Mouse (Mus musculus) forebrain, embryonic 14.5 days (tissue): Measurements from ENCODE around the gene Pgc. TPM values are rescaled to one million over a fixed set of nuclear protein-coding genes. Genes with fewer than 3 reads are reported as not detected.

Experiments
- ATAC-seq: fragments of 200-750 bp; cut with Nextera tagmentation; 2 replicates; pipeline ENCODE4 v1.8.0; 2017; ENCODE audit warnings: mild to moderate bottlenecking, moderate library complexity
- DNase-seq: peaks from one replicate; pipeline ENCODE4 v3.0.0-alpha.2; 2015; ENCODE audit warnings: low spot score
- H3K27ac ChIP-seq: fragments of 300-500 bp; sonication (generic); 2 replicates; pipeline ENCODE4 v1.5.1; 2014; ENCODE audit warnings: low read depth, mild to moderate bottlenecking, control low read depth, low read length, moderate library complexity
- H3K27me3 ChIP-seq: fragments of 300-500 bp; sonication (generic); replicated peaks from 2 replicates; pipeline ENCODE4 v1.6.1; 2014; ENCODE audit warnings: low read length, control low read depth, mixed read lengths; ENCODE audit not compliant: control insufficient read depth, insufficient read depth
- H3K36me3 ChIP-seq: fragments of 300-500 bp; sonication (generic); 2 replicates; pipeline ENCODE4 v1.6.1; 2014; ENCODE audit warnings: low read length, control low read depth; ENCODE audit not compliant: control insufficient read depth, insufficient read depth
- H3K4me1 ChIP-seq: fragments of 300-500 bp; sonication (generic); 2 replicates; pipeline ENCODE4 v1.6.1; 2014; ENCODE audit warnings: antibody characterized with exemption, low read length, control low read depth; ENCODE audit not compliant: control insufficient read depth, insufficient read depth
- H3K4me2 ChIP-seq: fragments of 300-500 bp; sonication (generic); 2 replicates; pipeline ENCODE4 v1.6.1; 2014; ENCODE audit warnings: mild to moderate bottlenecking, control low read depth, low read length
- H3K4me3 ChIP-seq: fragments of 300-500 bp; sonication (generic); 2 replicates; pipeline ENCODE4 v1.5.1; 2014; ENCODE audit warnings: low read depth, low read length, control low read depth
- H3K9ac ChIP-seq: fragments of 300-500 bp; sonication (generic); 2 replicates; pipeline ENCODE4 v1.6.1; 2014; ENCODE audit warnings: mild to moderate bottlenecking, low read length, control low read depth, moderate library complexity
- H3K9me3 ChIP-seq: fragments of 300-500 bp; sonication (generic); replicated peaks from 2 replicates; pipeline ENCODE4 v1.6.1; 2016; ENCODE audit warnings: low read length, control low read depth, mixed read lengths; ENCODE audit not compliant: control insufficient read depth
- WGBS: fragments of 180-500 bp; shearing (Covaris S2); extraction: QIAGEN DNeasy Blood & Tissue Kit; methylation state at CpG from one replicate; pipeline ENCODE4 v1.1.7; 2014; 5-methylcytosine and 5-hydroxymethylcytosine counted together
- polyA plus RNA-seq: library from polyadenylated mRNA; unstranded; fragments of >200 nt; fragmentation: Nextera tagmentation; extraction: Ambion mirVana; gene quantifications from 2 replicates; pipeline ENCODE4 v1.2.1, GENCODE M21; 2014

Pgc gene
- polyA plus RNA-seq, 1 experiment from 2014 or later: not detected

DNA sequence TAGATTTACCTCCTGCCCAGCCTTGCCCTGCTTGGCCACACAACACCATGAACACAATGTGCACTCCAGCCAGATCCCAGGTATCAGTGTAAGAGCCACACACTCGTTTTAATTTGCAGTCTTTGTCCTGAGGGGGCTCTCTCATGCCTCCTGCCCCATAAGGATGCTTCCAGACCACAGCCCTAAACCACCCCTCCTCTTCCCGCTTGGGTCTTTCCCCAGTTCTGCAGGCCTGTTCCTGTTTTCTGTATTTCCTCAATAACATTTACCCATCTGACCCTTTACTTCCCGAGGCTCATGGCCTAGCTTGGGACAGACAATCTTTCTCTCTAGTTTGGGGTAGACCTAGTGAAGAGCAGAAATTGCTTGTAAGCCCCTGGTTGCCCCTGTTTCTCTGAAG, 11.6 kb upstream of the Pgc start:
- Histone ChIP-seq H3K27me3 (no peaks in the 10 kb centered on the region), H3K9ac (no peak overlapping the region), H3K4me2 (no peak overlapping the region), H3K4me3 (no peak overlapping the region), H3K27ac (no peak overlapping the region), H3K36me3 (no peaks in the 10 kb centered on the region), H3K9me3 (no peaks in the 10 kb centered on the region), H3K4me1 (no peaks in the 10 kb centered on the region)
- ATAC-seq (no peak), DNase-seq (no peak)
- 67% methylated on average over 3 of the region's 3 CpGs for WGBS

DNA sequence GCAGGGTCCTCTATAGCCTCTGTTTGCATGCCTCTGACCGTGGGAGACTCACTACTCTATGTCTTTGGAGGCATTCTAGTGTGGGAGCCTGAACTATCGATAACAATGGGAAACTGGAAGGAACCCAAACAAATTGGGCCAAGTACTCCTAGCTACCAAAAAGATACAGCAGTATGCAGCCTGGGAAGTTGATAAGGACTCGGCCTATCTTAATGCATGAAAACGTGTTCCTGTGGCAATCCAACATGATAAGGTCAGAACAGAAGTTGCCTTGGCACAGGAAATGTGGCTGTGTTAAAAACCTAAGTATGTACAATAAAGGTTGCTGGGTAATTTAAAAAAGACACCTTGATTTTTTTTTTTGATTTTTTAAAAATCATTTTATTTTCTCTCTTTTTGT, 5.5 kb upstream of the Pgc start:
- DNase-seq: no peak
- H3K27me3 ChIP-seq: no peaks in the 10 kb centered on the region

DNA sequence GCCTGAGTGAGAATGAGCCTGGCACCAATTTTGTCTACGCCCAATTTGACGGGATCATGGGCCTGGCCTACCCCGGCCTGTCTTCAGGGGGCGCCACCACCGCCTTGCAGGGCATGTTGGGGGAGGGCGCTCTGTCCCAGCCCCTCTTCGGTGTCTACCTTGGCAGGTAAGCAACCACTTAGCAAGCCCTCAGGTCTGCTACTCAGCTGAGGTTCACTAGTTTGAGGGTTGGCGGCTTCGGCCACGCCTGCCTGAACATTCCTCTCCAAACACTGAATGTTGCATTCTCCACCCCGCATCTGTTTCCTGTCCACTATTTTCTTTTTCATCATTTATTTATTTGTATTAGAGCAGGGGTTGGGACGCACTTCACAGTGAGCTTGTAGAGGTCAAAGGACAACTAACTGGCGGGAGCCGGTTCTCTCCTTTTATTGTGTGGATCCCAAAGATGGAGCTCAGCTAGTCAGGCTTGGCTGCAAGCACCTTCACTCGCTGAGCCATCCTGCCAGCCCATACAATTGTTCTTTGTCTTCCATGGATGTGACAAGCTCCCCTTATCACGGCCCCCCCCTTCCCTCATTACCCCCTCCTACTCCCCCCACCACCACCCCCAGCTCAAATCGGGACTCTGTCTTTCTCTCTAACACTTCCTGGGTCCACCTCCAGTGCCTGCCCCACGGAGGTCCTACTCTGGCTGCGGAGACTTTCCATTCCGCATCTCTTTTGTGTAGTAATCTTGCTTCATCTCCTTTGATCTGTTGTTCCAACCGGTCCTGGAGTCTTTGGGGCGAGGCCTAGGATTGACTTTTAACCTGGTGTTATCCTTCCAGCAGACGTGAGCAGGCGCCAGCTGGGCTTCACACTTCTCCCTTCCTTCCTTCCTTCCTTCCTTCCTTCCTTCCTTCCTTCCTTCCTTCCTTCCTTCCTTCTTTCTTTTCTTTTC, 4.3 kb downstream of the Pgc start:
- Histone ChIP-seq H3K9me3 (no peaks in the 10 kb centered on the region), H3K36me3 (no peaks in the 10 kb centered on the region), H3K4me3 (no peak overlapping the region), H3K27ac (no peak overlapping the region), H3K9ac (no peak overlapping the region), H3K4me2 (no peak overlapping the region), H3K4me1 (no peaks in the 10 kb centered on the region), H3K27me3 (no peaks in the 10 kb centered on the region)
- ATAC-seq (no peak), DNase-seq (no peak)
- 51% methylated on average over 24 of the region's 24 CpGs for WGBS

More for the DNA sequence above, 5.5 kb upstream of the Pgc start:
- Histone ChIP-seq H3K36me3 (no peaks in the 10 kb centered on the region), H3K4me2 (no peak overlapping the region), H3K4me3 (no peak overlapping the region), H3K9me3 (no peaks in the 10 kb centered on the region), H3K9ac (no peak overlapping the region), H3K27ac (no peak overlapping the region), H3K4me1 (no peaks in the 10 kb centered on the region)
- 90% methylated on average over 4 of the region's 4 CpGs for WGBS
- no peak for ATAC-seq

DNA sequence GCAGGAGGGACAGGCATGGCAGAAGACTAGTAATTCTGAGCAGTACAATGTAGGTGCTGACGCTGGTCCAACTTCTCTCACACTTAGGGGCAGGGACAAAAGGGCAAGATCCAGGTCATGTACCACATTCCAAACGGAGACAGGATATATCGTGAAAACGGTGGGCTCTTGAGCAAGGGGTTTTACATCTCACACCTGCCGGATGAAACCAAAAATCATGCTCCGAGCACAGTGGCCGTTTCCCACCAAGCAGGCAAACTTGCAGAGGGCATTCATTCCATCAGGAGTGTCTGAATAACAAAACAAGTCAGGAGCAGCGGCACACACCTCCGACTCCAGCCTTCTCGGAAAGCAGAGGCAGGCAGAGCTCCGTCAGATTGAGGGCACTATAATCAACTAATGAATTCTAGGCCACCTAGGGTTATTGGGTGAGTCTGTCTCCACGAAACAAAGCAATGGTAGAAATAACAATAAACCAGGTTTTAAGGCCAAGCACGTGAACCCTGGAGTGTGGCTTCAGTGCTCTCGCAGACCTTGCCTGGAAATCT, 9.0 kb downstream of the Pgc start:
- DNase-seq (no peak), ATAC-seq (no peak)
- no peaks in the 10 kb centered on the region for H3K9me3 ChIP-seq
- no peaks in the 10 kb centered on the region for H3K36me3 ChIP-seq
- no peak overlapping the region for H3K27ac ChIP-seq
- H3K9ac ChIP-seq: no peak overlapping the region
- 79% methylated on average over 14 of the region's 14 CpGs for WGBS
- peaks cover 28% of the 10 kb centered on the region for H3K27me3 ChIP-seq
- no peak overlapping the region for H3K4me2 ChIP-seq
- H3K4me3 ChIP-seq: no peak overlapping the region
- H3K4me1 ChIP-seq: peaks cover 2% of the 10 kb centered on the region

DNA sequence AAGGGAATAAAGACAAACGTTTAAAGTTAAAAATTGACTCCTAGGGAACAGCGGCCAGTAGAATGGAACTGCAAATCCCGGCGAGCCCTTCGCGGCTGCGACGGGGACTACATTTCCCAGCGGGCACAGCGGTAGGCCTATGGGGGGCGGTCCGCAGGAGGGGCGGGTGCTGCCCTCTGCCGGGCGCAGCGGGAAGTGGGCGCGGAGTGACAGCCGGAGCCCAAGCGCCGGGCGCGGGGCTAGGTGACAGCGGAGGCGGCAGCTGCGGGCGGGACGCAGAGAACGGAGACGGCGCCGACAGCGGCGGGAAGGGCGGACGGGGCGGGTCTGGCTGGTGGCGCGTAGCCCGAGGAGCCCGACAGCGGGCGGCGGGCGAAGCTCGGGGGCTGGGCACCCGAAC, 10.2 kb downstream of the Pgc start, which contains the start of gene Tfeb:
TSS of gene Tfeb (plus strand) at position 175 of the 400 bp plus-strand sequence.
- Histone ChIP-seq H3K9me3 (no peaks in the 10 kb centered on the region), H3K4me2 (peak within 1 kb of the TSS; percentile 95), H3K4me1 (peaks cover 2% of the 10 kb centered on the region), H3K4me3 (peak within 1 kb of the TSS; percentile 53), H3K36me3 (no peaks in the 10 kb centered on the region), H3K9ac (peak within 1 kb of the TSS; percentile 58), H3K27ac (no peak within 1 kb of the TSS), H3K27me3 (peaks cover 28% of the 10 kb centered on the region)
- WGBS: under 1% methylated on average over 45 of the region's 47 CpGs
- ATAC-seq (peak; percentile 93), DNase-seq (peak; percentile 95)

DNA sequence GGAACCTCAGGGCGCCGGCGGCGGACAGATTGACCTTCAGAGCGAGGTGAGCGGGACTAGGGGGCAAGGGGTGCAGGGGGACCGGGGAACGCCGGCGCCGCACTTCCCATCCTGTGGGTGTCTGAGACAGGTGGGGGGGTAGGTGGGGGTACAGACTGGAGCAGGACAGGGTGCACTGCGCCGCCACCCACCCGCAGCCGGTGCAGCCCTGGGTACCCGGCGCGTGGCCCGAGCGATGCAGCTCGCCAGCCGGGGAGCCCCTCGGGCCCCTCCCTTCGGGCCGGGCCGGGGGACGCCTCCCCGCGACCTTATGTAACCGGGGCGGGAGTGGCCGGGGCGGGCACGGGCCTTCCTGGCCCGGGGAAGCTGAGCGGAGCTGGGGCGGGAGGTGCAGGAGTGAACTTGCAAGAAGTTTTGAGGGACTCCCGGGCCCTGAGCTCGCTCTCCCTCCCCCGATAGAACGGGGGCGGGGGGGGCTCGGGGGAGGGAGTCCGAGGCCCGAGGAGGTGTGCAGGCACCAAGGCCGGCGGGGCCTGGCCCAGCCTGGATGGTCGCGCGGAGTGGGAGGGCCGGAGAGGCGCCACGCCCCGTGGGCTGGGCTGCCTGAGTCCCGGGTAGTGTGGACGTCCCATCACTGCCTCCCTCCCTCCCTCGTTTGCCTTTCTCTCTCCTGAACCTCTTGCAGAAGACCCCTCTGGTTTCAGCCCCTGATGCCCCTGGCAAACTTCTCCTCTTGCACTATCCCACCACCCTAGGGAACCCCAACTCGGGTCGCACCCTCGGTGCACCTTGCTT, 10.8 kb downstream of the Pgc start:
- Histone ChIP-seq H3K4me2 (peak overlapping the region; percentile 95), H3K9ac (peak overlapping the region; percentile 58), H3K27me3 (peaks cover 28% of the 10 kb centered on the region), H3K9me3 (no peaks in the 10 kb centered on the region), H3K4me3 (peak overlapping the region; percentile 53), H3K36me3 (no peaks in the 10 kb centered on the region), H3K4me1 (peaks cover 2% of the 10 kb centered on the region), H3K27ac (no peak overlapping the region)
- DNase-seq: peak; percentile 40
- WGBS: 2% methylated on average over 34 of the region's 60 CpGs
- ATAC-seq: peak; percentile 75

DNA sequence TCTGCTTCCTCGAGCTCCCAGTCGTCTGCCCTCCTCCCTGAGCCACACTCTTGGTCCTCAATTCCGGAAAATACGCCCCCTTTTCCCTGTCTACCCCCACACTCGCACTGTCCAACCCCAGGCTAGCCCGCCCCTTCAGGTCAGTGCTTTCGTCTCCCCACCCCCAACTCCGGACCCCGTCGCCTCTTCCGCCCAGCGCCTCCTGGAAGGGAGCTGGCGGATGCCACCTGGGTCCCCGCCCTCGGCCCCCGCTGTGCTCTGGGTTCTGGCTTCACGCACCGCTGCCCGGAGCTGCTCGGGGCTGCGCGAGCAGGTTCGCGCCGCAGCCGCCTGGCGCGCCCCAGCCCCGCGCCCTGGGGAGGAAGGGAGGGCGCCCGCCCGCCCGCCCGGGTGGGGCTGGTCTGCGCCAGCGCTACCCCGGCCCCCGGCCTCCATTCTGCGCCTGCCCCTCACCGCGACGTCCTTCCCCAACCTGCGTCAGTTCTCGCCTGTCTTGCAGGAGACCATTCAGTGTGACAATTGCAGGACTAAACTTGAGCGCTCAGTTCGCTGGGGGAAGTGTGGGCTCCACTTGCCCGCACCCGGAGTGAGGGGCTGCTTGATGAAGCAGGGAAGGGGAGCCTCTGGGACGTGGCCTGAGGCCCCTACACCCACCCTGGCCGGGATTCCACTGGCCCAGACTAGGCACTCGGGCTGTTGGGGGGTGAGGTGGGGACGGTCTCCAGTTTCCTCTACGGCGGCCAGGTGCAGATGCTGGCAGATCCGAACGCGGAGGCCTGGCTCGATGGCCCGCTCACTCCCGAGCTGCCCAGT, 11.6 kb downstream of the Pgc start:
- Histone ChIP-seq H3K27me3 (peaks cover 28% of the 10 kb centered on the region), H3K27ac (no peak overlapping the region), H3K9ac (peak overlapping the region; percentile 58), H3K4me3 (peak overlapping the region; percentile 53), H3K4me1 (peaks cover 2% of the 10 kb centered on the region), H3K36me3 (no peaks in the 10 kb centered on the region), H3K9me3 (no peaks in the 10 kb centered on the region), H3K4me2 (peak overlapping the region; percentile 95)
- ATAC-seq: peak; percentile 12
- 1% methylated on average over 55 of the region's 61 CpGs for WGBS
- DNase-seq: peak; percentile 39
